Mouse (Mus musculus) MEL (cell line): ENCODE results near the gene Rora. TPM values are rescaled to one million over a fixed set of nuclear protein-coding genes. Genes with fewer than 3 reads are reported as not detected.

Source experiments
- DNase-seq: peaks from one replicate; pipeline ENCODE4 v3.0.0; 2011; ENCODE audit warnings: low read depth, low spot score
- H3K27ac ChIP-seq: 2 replicates; pipeline ENCODE4 v1.5.1; 2012; ENCODE audit warnings: low read depth, mild to moderate bottlenecking, control low read depth, low read length, moderate library complexity; ENCODE audit not compliant: control insufficient read depth
- H3K27me3 ChIP-seq, 2 experiments: fragments of 150-350 bp in 1 of 2; sonication (generic) in 1 of 2; 2 replicates each; pipeline ENCODE4 v1.6.1; 2012; ENCODE audit warnings: low read length in 2 of 2, mild to moderate bottlenecking in 2 of 2, improper control_type of control experiment in 1 of 2, moderate library complexity in 1 of 2; ENCODE audit not compliant: insufficient read depth in 2 of 2, control insufficient read depth in 1 of 2
- H3K36me3 ChIP-seq, 2 experiments: 2 replicates each; pipeline ENCODE4 v1.6.1; 2012 to 2014; ENCODE audit warnings: low read length in 2 of 2, improper control_type of control experiment in 1 of 2, inconsistent platforms in 1 of 2, mild to moderate bottlenecking in 1 of 2; ENCODE audit not compliant: insufficient read depth in 2 of 2, control insufficient read depth in 1 of 2
- H3K4me1 ChIP-seq, 2 experiments: fragments of 150-350 bp in 1 of 2; sonication (generic) in 1 of 2; 2 replicates each; pipeline ENCODE4 v1.6.1; 2012; ENCODE audit warnings: low read length in 2 of 2, improper control_type of control experiment in 1 of 2, mild to moderate bottlenecking in 1 of 2; ENCODE audit not compliant: insufficient read depth in 2 of 2, control insufficient read depth in 1 of 2
- H3K4me3 ChIP-seq, 2 experiments: fragments of 150-350 bp in 1 of 2; sonication (generic) in 1 of 2; 2 replicates each; pipeline ENCODE4 v1.5.1; 2012; ENCODE audit warnings: low read depth in 2 of 2, low read length in 2 of 2, mild to moderate bottlenecking in 2 of 2, moderate library complexity in 2 of 2, control low read depth in 1 of 2, improper control_type of control experiment in 1 of 2; ENCODE audit not compliant: control insufficient read depth in 1 of 2, insufficient read depth in 1 of 2
- H3K79me2 ChIP-seq: 2 replicates; pipeline ENCODE4 v1.6.1; 2012; ENCODE audit warnings: mild to moderate bottlenecking, low read length, moderate library complexity; ENCODE audit not compliant: control insufficient read depth, poor library complexity, insufficient read depth
- H3K9ac ChIP-seq: 2 replicates; pipeline ENCODE4 v1.6.1; 2012; ENCODE audit warnings: low read depth, mild to moderate bottlenecking, control low read depth, low read length, moderate library complexity; ENCODE audit not compliant: control insufficient read depth, poor library complexity, severe bottlenecking
- H3K9me3 ChIP-seq: fragments of 150-350 bp; sonication (generic); replicated peaks from 2 replicates; pipeline ENCODE4 v1.6.1; 2012; ENCODE audit warnings: mild to moderate bottlenecking, low read length, improper control_type of control experiment, moderate library complexity; ENCODE audit not compliant: insufficient read depth
- CTCF ChIP-seq, 3 experiments: IDR thresholded peaks in 2 of 3; conservative IDR thresholded peaks in 1 of 3; 2 replicates each; pipeline ENCODE4 v1.5.1; 2011 to 2012; ENCODE audit warnings: low read length in 3 of 3, low read depth in 2 of 3, mild to moderate bottlenecking in 2 of 3, improper control_type of control experiment in 1 of 3, inconsistent platforms in 1 of 3, mixed read lengths in 1 of 3, moderate library complexity in 1 of 3; ENCODE audit not compliant: control insufficient read depth in 1 of 3, insufficient read depth in 1 of 3, poor library complexity in 1 of 3, severe bottlenecking in 1 of 3
- E2F4 ChIP-seq: IDR thresholded peaks from 2 replicates; pipeline ENCODE4 v1.6.1; 2011; ENCODE audit warnings: low read depth, low read length, improper control_type of control experiment, borderline replicate concordance
- ELF1 ChIP-seq: IDR thresholded peaks from 2 replicates; pipeline ENCODE4 v1.6.1; 2014; ENCODE audit warnings: low read depth, mild to moderate bottlenecking, inconsistent platforms, low read length, improper control_type of control experiment, moderate library complexity
- GABPA ChIP-seq: IDR thresholded peaks from 2 replicates; pipeline ENCODE4 v1.6.1; 2012; ENCODE audit warnings: low read depth, mild to moderate bottlenecking, inconsistent platforms, low read length, improper control_type of control experiment, moderate library complexity
- GATA1 ChIP-seq: IDR thresholded peaks from 2 replicates; pipeline ENCODE4 v1.6.1; 2011; ENCODE audit warnings: low read depth, low read length, improper control_type of control experiment
- JUND ChIP-seq: IDR thresholded peaks from 2 replicates; pipeline ENCODE4 v1.6.1; 2011; ENCODE audit warnings: low read depth, mild to moderate bottlenecking, improper control_type of control experiment, low read length
- KAT2A ChIP-seq: conservative IDR thresholded peaks from 2 replicates; pipeline ENCODE4 v1.6.1; 2012; ENCODE audit warnings: low read depth, low read length, improper control_type of control experiment, inconsistent platforms
- MEF2A ChIP-seq: IDR thresholded peaks from 2 replicates; pipeline ENCODE4 v1.6.1; 2014; ENCODE audit warnings: low read depth, mild to moderate bottlenecking, inconsistent platforms, low read length, improper control_type of control experiment; ENCODE audit not compliant: poor library complexity, insufficient replicate concordance, severe bottlenecking; ENCODE audit errors: extremely low read depth
- MXI1 ChIP-seq: IDR thresholded peaks from 2 replicates; pipeline ENCODE4 v1.6.1; 2011; ENCODE audit warnings: mild to moderate bottlenecking, low read depth, low read length, improper control_type of control experiment
- NRF1 ChIP-seq: IDR thresholded peaks from 2 replicates; pipeline ENCODE4 v1.6.1; 2014; ENCODE audit warnings: low read depth, mild to moderate bottlenecking, inconsistent platforms, low read length, improper control_type of control experiment, moderate library complexity; ENCODE audit not compliant: poor library complexity, insufficient read depth, severe bottlenecking
- POLR2AphosphoS5 ChIP-seq: IDR thresholded peaks from 2 replicates; pipeline ENCODE4 v1.6.1; 2012; ENCODE audit warnings: low read depth, borderline replicate concordance, mild to moderate bottlenecking, inconsistent platforms, low read length, moderate library complexity, mixed read lengths
- RCOR1 ChIP-seq: IDR thresholded peaks from 2 replicates; pipeline ENCODE4 v1.6.1; 2012; ENCODE audit warnings: low read depth, mild to moderate bottlenecking, inconsistent platforms, low read length, improper control_type of control experiment
- SIN3A ChIP-seq: IDR thresholded peaks from 2 replicates; pipeline ENCODE4 v1.6.1; 2012; ENCODE audit warnings: low read length, improper control_type of control experiment, inconsistent platforms
- SMC3 ChIP-seq: IDR thresholded peaks from 2 replicates; pipeline ENCODE4 v1.6.1; 2011; ENCODE audit warnings: low read depth, low read length, improper control_type of control experiment
- TAL1 ChIP-seq: IDR thresholded peaks from 2 replicates; pipeline ENCODE4 v1.6.1; 2012; ENCODE audit warnings: mild to moderate bottlenecking, inconsistent platforms, low read length, moderate library complexity, mixed read lengths
- TBP ChIP-seq: IDR thresholded peaks from 2 replicates; pipeline ENCODE4 v1.8.0; 2011; ENCODE audit warnings: low read depth, low read length, improper control_type of control experiment
- UBTF ChIP-seq: IDR thresholded peaks from 2 replicates; pipeline ENCODE4 v1.6.1; 2012; ENCODE audit warnings: low read depth, mild to moderate bottlenecking, inconsistent platforms, low read length, improper control_type of control experiment, moderate library complexity, borderline replicate concordance; ENCODE audit not compliant: insufficient read depth
- USF1 ChIP-seq: IDR thresholded peaks from 2 replicates; pipeline ENCODE4 v1.6.1; 2014; ENCODE audit warnings: low read depth, mild to moderate bottlenecking, inconsistent platforms, low read length, improper control_type of control experiment, moderate library complexity
- USF2 ChIP-seq, 2 experiments: IDR thresholded peaks; 2 replicates each; pipeline ENCODE4 v1.6.1; 2011 to 2012; ENCODE audit warnings: improper control_type of control experiment in 2 of 2, low read length in 2 of 2, borderline replicate concordance in 1 of 2, inconsistent platforms in 1 of 2, low read depth in 1 of 2, mild to moderate bottlenecking in 1 of 2; ENCODE audit not compliant: insufficient read depth in 1 of 2
- ZMIZ1 ChIP-seq: IDR thresholded peaks from 2 replicates; pipeline ENCODE4 v1.6.1; 2012; ENCODE audit warnings: low read depth, mild to moderate bottlenecking, inconsistent platforms, low read length, improper control_type of control experiment, moderate library complexity
- polyA plus RNA-seq, 2 experiments: library from polyadenylated mRNA; stranded (reverse) in 1 of 2; unstranded in 1 of 2; fragments of >175 nt in 1 of 2; fragments of >200 nt in 1 of 2; gene quantifications; 2 replicates each; pipeline versions ENCODE4 v1.2.1 to v1.2.4; 2012; ENCODE audit warnings: low replicate concordance in 2 of 2, low read depth in 1 of 2; ENCODE audit not compliant: insufficient read length in 2 of 2, insufficient read depth in 1 of 2, missing spikeins in 1 of 2
- total RNA-seq: library from RNA; depleted of rRNA; stranded (reverse); fragments of 300-350 nt; gene quantifications from 2 replicates; pipeline ENCODE4 v1.2.3, GENCODE M21; 2012

Rora gene
- total and polyA plus RNA-seq, 3 experiments = not detected

DNA sequence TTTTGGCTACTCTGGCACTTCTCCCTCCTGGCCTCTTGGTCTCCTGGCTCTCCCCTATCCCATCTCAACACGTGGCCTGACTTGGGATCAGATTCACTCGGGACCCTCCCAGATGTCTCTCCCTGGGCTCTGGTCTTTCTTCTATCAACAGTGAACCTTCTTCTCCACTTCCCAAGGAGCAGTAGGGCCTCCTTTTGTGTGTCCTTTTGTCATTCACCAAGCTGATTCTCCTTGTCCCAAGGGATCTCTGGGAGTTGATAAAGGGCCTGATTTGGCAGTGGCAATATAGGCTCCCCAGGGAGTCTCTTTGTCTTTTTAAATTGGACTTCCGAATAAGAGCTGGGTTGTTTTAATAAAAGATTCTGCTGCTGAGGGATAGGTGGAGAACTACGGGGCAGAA lies 36.5 kb upstream of the Rora start:
- DNase-seq = no peak
- TF ChIP-seq UBTF = no peak
- no peak for TF ChIP-seq SIN3A
- TF ChIP-seq GABPA = no peak
- no peak for TF ChIP-seq POLR2AphosphoS5
- no peak for TF ChIP-seq ELF1
- TF ChIP-seq, all 39 proteins: peak for 0
- no peak overlapping the region for H3K9ac ChIP-seq

DNA sequence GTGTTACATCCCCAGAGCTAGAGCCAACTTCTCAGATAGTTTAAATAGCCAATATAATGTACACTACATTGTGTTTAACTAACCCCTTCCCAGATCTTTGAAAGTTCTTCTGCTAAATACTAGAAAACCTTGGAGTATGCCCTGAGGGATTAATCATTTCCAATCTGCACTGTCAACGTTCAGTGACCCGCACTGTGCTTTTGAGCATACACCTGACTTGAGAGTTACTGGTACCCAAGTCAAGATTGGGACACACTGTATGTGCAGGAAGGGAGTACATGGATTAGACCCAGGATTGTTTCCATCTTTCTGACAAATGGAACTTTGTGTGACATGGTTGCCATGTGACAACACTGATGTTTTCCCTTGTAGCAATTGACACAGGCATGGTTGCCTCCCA lies 33.5 kb upstream of the Rora start:
- Histone ChIP-seq H3K4me3 (no peak overlapping the region), H3K9ac (no peak overlapping the region)
- TF ChIP-seq KAT2A = no peak
- TF ChIP-seq, all 39 proteins: peak for 0
- Histone ChIP-seq H3K27me3 (no peaks in the 10 kb centered on the region), H3K9me3 (no peaks in the 10 kb centered on the region), H3K36me3 (no peaks in the 10 kb centered on the region), H3K4me1 (no peaks in the 10 kb centered on the region), H3K27ac (no peak overlapping the region), H3K79me2 (no peaks in the 10 kb centered on the region)
- no peak for DNase-seq

More for the DNA sequence above, 36.5 kb upstream of the Rora start:
- no peaks in the 10 kb centered on the region for H3K79me2 ChIP-seq
- H3K36me3 ChIP-seq = no peaks in the 10 kb centered on the region
- H3K4me3 ChIP-seq = no peak overlapping the region
- no peaks in the 10 kb centered on the region for H3K27me3 ChIP-seq
- no peaks in the 10 kb centered on the region for H3K9me3 ChIP-seq
- no peaks in the 10 kb centered on the region for H3K4me1 ChIP-seq
- H3K27ac ChIP-seq = no peak overlapping the region

GRCm38 (mm10) chr9:68620441-68620840 lies 33.1 kb upstream of the Rora start:
- no peak for DNase-seq
- no peaks in the 10 kb centered on the region for H3K4me1 ChIP-seq

GRCm38 (mm10) chr9:68624981-68625380 lies 28.6 kb upstream of the Rora start:
- H3K79me2 ChIP-seq = no peaks in the 10 kb centered on the region
- no peak overlapping the region for H3K4me3 ChIP-seq
- H3K9ac ChIP-seq = no peak overlapping the region
- no peak for DNase-seq
- no peaks in the 10 kb centered on the region for H3K9me3 ChIP-seq
- no peaks in the 10 kb centered on the region for H3K4me1 ChIP-seq
- H3K27me3 ChIP-seq = no peaks in the 10 kb centered on the region
- no peak overlapping the region for H3K27ac ChIP-seq
- no peaks in the 10 kb centered on the region for H3K36me3 ChIP-seq
- TF ChIP-seq ZMIZ1 (no peak), TAL1 (no peak), TBP (no peak), GATA1 (no peak), SMC3 (no peak), KAT2A (no peak), RCOR1 (no peak), MXI1 (no peak), USF2 (IDR thresholded peaks at IDR 0.05; ENCODE audit: borderline replicate concordance in 1 of 2, insufficient read depth in 1 of 2, low read depth in 1 of 2, low read length in 2 of 2) (no peak), E2F4 (no peak), POLR2AphosphoS5 (no peak), GABPA (no peak), JUND (no peak), USF1 (no peak), CTCF (IDR thresholded peaks at IDR 0.05 in 2 of 3, conservative IDR thresholded peaks at IDR 0.05 in 1 of 3; ENCODE audit: control insufficient read depth in 1 of 3, insufficient read depth in 1 of 3, low read depth in 2 of 3, low read length in 3 of 3, poor library complexity in 1 of 3, severe bottlenecking in 1 of 3) (no peak), MEF2A (no peak)

More at GRCm38 (mm10) chr9:68620441-68620840, 33.1 kb upstream of the Rora start:
- Histone ChIP-seq H3K4me3 (no peak overlapping the region), H3K36me3 (no peaks in the 10 kb centered on the region), H3K27me3 (no peaks in the 10 kb centered on the region), H3K9ac (no peak overlapping the region), H3K79me2 (no peaks in the 10 kb centered on the region), H3K27ac (no peak overlapping the region), H3K9me3 (no peaks in the 10 kb centered on the region)
- TF ChIP-seq MEF2A (no peak), NRF1 (no peak)
